Mouse (Mus musculus): ENCODE results near the gene Olfr675.
"Not testable (repeated sequence)": the region's sequence is repeated elsewhere in the genome, so short reads cannot be mapped to it uniquely, and the experiment has no call there.

Gene Olfr675

GRCm38 (mm10) chr7:105028360-105028759 is at the start of gene Olfr675:
Gene Olfr675 (minus strand): TSS chr7:105028460.
- no peak for DNase-seq (ENCODE audit: extremely low spot score, low spot score)

DNA sequence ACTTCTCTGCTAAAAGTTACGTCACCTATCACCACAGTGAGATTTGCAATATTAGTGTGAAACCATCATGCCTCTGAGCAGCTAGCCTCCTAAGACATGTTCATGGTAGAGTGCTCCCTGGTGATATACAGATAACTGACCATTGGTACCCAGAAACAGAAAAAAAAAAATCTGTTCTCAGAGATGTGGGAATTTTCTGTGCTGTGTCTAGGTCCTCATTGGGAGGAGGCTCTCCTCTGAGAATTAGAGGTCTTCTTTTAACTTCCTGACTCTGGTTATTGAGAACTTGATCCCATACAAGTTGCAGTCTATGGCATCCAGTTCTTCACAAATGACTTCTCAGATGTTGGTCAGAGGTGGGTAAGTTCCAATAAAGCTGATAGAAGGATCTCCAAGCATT is 35.9 kb upstream of the Olfr675 start, which contains the start of gene Olfr678:
Gene Olfr678, plus strand, starts transcription at position 301 of the 400 bp plus-strand sequence.
- no peak for DNase-seq (ENCODE audit: extremely low spot score, low spot score)

DNA sequence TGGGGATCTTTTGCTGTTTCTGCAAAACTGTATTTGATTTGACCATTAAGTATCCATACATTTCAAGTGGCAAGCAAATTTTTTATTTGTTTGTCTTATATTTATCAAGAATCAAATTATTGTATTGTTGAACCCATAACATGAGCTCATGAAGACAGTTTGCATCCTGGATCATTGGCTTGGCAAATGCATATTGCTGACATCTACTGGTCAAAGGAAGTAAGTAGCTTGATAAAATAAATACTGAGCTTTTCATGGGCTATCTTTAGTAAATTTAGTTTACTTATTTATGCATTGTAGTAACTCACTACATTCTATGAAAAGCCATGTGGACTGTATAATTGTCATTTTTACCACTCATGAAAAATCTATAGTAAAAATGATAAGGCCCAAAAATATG is 30.7 kb upstream of the Olfr675 start:
- DNase-seq (ENCODE audit: extremely low spot score, low spot score): no peak

GRCm38 (mm10) chr7:105033836-105034235 is 5.6 kb upstream of the Olfr675 start:
- DNase-seq (ENCODE audit: extremely low spot score, low spot score): not testable (repeated sequence)

DNA sequence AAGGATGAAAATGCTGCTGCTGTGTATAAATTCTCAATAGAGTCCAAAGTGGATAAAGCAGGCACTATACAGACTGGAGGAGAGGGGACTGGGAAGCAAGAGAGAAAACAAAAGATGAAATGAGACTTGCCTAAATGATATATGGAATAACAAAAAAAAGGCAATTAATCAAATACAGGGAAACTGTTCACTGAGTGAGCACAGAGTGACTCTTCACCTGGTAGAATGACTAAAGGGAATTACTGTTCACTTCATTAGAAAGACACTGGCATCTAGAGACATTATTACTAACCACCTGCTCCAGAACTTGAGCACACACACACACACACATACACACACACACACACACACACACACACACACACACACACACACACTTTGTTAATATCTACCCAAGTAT is 4.1 kb upstream of the Olfr675 start, which contains the start of gene Olfr676:
Gene Olfr676, plus strand, starts transcription at position 301 of the 400 bp plus-strand sequence.
- no peak for DNase-seq (ENCODE audit: extremely low spot score, low spot score)

- no peak for DNase-seq (ENCODE audit: extremely low spot score, low spot score)
Observed at GRCm38 (mm10) chr7:105022530-105022929, 5.7 kb downstream of the Olfr675 start.

DNA sequence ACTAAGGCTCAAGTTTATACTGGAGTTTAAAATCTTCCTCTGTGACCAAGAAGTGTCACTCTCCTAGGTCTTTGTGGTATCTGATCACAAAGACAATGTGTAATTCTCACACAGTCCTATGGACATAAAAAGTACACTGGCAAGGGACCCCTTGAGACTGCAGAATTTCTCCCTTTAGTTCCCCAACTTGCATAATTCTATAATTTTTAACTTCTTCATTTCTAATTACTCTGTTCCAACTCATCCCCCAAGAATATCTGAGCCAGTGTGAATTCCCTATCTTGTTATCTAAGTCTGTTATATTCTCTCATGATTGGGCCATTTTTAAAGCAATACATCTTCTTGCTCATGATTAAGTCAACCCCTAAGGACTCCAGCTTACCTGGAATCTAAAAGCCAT is 26.3 kb downstream of the Olfr675 start, which contains the start of gene Olfr672:
Gene Olfr672, minus strand, starts transcription at position 101 of the 400 bp plus-strand sequence.
- no peak for DNase-seq (ENCODE audit: extremely low spot score, low spot score)

- no peak for DNase-seq (ENCODE audit: extremely low spot score, low spot score)
Observed at GRCm38 (mm10) chr7:104979026-104979425, 49.2 kb downstream of the Olfr675 start, which contains the start of gene Olfr671. Gene Olfr671 (minus strand): TSS chr7:104979126.

DNA sequence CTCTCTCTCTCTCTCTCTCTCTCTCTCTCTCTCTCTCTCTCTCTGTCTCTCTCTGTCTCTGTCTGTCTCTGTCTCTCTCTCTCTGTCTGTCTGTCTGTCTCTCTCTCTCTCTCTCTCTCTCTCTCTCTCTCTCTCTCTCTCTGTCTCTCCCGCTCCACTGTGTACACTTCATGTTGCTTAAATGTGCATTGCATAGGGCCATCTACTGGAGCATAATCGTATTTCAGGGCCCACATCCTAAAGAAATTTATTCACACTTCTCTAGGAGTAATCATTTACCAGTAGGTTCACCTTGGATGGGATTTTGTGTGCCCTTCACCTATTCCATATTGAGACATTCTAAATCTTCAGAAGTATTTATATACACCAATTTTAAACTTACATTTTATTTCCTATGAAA is 55.8 kb downstream of the Olfr675 start:
- not testable (repeated sequence) for DNase-seq (ENCODE audit: extremely low spot score, low spot score)

Data from neural tube, embryonic 10.5 days (tissue).